Comparison of ENCODE assay signal across 1 mouse cellular context in genomic region chr7:45555787-45556186, GRCm38 (mm10).
TF ChIP-seq lines count a peak whose summit lies in the region.

No protein-coding gene starts in this region.

TF ChIP-seq in CH12.LX, 34 proteins besides CTCF, POLR2A, EP300 and RAD21 (continued from another document):
- TF ChIP-seq CHD1 (IDR thresholded peaks at IDR 0.05; ENCODE audit: low read depth, low read length) (no peak), ZC3H11A (IDR thresholded peaks at IDR 0.05; ENCODE audit: low read depth, low read length) (peak; percentile 24; the same call in 1 of the 2 replicates), HCFC1 (IDR thresholded peaks at IDR 0.05; ENCODE audit: low read depth, low read length) (0 out of 2 replicates have a peak, but pooled peaks have one; percentile 39), ZNF384 (IDR thresholded peaks at IDR 0.05; ENCODE audit: low read depth, low read length) (no peak), BHLHE40 (IDR thresholded peaks at IDR 0.05; ENCODE audit: low read depth, low read length) (0 out of 2 replicates have a peak, but pooled peaks have one; percentile 34), USF2 (conservative IDR thresholded peaks at IDR 0.05; ENCODE audit: low read depth, low read length) (no peak), E2F4 (IDR thresholded peaks at IDR 0.05; ENCODE audit: insufficient replicate concordance, low read depth, low read length) (no peak), MAZ (IDR thresholded peaks at IDR 0.05; ENCODE audit: low read depth, low read length) (no peak; the same call in 1 of the 2 replicates), TCF12 (IDR thresholded peaks at IDR 0.05; ENCODE audit: low read depth, low read length) (no peak), MEF2A (IDR thresholded peaks at IDR 0.05; ENCODE audit: borderline replicate concordance, low read depth, low read length) (0 out of 2 replicates have a peak, but pooled peaks have one; percentile 29), MXI1 (IDR thresholded peaks at IDR 0.05; ENCODE audit: low read depth, low read length) (no peak), MAFK (IDR thresholded peaks at IDR 0.05; ENCODE audit: insufficient replicate concordance, low read length) (no peak), ELF1 (IDR thresholded peaks at IDR 0.05; ENCODE audit: low read depth, low read length) (no peak), USF1 (IDR thresholded peaks at IDR 0.05; ENCODE audit: low read depth, low read length) (no peak), GABPA (IDR thresholded peaks at IDR 0.05; ENCODE audit: insufficient replicate concordance, low read depth, low read length) (no peak), TBP (conservative IDR thresholded peaks at IDR 0.05; ENCODE audit: low read depth, low read length) (no peak), MAX (IDR thresholded peaks at IDR 0.05; ENCODE audit: low read length) (no peak), UBTF (IDR thresholded peaks at IDR 0.05; ENCODE audit: low read depth, low read length) (no peak), JUN (IDR thresholded peaks at IDR 0.05; ENCODE audit: insufficient read depth, low read depth, low read length) (no peak), POLR2AphosphoS2 (IDR thresholded peaks at IDR 0.05; ENCODE audit: low read depth, low read length) (no peak), JUND (conservative IDR thresholded peaks at IDR 0.05; ENCODE audit: low read depth, low read length) (no peak), SMC3 (IDR thresholded peaks at IDR 0.05; ENCODE audit: low read depth, low read length) (peak; percentile 93), NELFE (IDR thresholded peaks at IDR 0.05; ENCODE audit: low read depth, low read length) (peak; percentile 24; the same call in 1 of the 2 replicates), PAX5 (IDR thresholded peaks at IDR 0.05; ENCODE audit: low read length) (no peak), ZKSCAN1 (IDR thresholded peaks at IDR 0.05; ENCODE audit: borderline replicate concordance, low read depth, low read length) (no peak)
TF ChIP-seq in CH12.LX: peak in this region for 7.
